Mouse (Mus musculus) cerebellum, postnatal 36 days (tissue): ENCODE measurements around the gene Olfr313.

ENCODE experiments used
- DNase-seq, 2 experiments: peaks; one replicate each; pipeline ENCODE4 v3.0.0; 2021 to 2022; ENCODE audit warnings: mixed read lengths in 2 of 2

The Olfr313 gene

DNA sequence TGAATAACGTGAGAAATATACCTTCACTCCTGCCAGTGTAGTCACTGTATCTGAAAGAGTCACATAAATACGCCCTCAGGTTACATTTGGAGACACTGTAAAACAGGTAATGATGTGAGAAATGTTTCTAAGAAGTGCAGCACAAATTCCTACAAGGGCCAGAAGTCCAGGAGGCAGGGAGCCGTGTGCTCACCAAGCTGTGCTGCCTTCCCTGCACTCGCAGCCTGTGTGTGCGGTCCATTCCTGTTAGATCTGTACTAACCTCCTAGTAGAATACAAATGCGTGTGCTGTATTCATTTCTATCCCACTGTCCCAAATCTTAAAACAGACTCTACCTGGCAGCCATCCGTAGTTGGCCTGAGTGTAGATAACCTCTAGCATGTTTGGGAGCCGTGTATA lies 45.9 kb downstream of the Olfr313 start:
- no peak for DNase-seq

DNA sequence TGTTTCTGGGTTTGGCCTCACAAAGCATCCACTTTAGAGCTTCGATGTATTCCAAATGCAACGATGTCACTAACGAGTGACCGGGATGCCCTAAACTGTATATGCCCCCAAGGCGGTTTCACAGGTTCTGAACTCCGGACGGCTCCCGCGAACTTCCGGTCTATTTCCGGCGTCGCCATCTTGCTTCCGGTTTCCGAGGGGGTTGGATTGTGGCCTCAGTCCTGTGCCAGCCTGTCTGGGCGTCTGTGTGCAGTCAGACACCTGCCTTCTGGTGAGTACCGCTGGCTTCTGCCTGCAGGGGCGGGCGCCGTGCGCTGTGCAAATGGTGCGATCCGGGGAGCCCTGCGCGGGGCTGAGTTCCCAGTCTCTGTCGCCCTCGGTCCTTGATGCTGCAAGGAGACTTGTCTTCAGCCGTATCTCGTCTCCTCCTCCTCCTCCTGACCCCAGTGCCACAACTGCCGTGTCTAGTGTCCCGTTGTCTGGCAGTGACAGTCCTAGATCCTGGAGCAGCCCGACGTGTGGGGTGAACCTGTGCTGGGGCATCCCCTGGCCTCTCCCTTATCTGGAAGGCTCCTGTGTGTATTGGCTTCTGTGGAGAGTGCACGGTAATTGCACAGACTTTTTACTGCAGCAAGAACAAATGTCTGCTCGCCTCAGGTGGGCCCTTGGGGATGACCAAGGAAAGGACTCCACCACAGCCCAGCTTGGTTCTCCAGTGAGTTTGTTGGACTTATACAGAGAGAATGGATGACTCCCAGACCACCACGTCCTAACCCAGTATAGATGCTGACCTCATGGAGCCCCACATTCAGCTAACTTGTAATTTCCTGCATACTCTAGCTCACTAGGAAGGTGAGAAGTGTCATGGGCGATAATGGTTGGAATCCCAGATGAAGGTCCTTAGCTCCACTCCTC lies 52.5 kb downstream of the Olfr313 start, which contains the start of gene 2810021J22Rik:
Gene 2810021J22Rik (plus strand): TSS at position 178 of the 915 bp plus-strand sequence.
- peak; percentile 82 for DNase-seq

DNA sequence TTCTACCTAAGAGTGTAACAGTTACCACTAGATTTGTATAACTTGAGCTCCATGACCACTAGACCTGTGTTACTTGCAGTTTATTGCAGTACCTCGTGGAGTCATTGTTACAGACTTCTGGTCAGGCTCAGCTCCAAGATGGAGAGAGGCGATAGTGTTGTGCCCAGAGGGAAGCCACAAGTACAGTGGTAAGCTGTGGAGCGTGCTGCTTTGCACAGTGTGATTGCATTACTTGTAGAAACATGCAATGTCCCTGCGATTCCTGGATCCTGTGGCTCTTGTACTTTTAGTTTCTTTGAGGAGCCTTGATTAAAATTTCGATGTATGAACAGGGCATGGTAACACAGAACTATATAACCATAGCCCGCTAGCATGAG lies 53.1 kb downstream of the Olfr313 start:
- no peak for DNase-seq
